Mouse (Mus musculus): ENCODE measurements around the gene AL732309.1.
A peak's percentile ranks its signal among the peaks of the same experiment; 100 is the strongest.

The AL732309.1 gene

DNA sequence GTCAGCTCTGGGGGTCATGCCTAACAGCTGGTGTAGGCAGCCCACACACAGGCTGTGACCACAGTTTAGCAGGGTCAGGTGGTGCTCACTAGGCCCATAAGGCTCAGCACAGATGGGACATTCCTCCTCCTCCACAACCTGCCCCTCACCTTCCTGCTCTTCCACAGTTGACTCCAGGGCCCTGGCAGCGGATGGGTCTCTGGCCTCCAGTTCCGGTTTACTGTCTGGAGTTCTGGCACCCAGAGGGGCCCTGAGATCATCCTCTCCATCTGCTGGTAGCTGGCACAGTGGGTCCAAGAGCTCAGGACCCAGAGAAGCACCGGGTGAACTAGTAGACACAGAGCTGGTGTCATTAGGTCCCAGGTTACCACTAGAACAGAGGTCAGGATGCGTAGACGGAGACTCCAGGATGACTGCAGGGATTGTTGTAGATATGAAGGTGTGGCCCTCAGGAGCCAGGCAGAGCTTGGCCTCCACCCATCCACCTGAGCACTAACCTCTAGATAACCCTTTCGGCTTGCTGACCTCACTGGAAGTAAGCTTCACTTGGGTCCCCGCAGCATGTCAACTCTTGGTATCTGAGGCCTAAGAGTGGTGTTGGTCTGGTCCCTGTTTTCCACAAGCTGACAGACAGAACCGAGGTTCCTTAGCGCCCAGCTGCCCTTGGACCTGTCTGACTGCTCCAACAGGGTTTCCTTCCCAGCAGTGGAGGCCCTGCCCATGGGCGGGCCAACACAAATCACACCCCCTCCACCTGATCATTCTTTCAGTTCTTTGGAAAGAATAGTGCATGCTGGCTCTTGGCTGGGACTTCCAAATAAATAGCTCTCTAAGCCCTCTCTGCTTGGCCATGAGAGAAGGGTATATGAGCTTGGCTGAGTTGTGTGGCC, at the start of gene AL732309.1:
TSS of gene AL732309.1 (minus strand) at position 681 of the 890 bp plus-strand sequence.
- no peak for DNase-seq (ENCODE audit: low spot score in 2 of 2)

DNA sequence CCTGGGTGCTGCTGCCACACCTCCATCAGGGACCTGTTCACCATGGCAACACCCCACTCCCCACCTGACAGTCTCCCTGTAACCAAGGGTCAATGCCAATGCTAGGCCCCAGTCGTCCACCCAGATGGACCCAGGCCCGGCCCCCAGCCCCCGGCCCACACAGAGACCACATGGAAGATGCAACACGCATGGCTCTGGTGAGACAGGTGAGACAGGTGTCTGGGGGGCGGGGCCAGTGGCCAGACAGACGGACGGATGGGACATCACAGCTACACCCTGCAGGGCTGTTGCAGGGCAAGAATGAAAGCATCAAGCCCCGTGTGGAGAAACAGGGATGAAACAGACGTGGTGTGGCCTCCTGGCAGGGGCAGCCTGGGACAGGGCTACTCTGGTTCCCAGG, 47.0 kb upstream of the AL732309.1 start:
- no peak for DNase-seq (ENCODE audit: low spot score in 2 of 2)

DNA sequence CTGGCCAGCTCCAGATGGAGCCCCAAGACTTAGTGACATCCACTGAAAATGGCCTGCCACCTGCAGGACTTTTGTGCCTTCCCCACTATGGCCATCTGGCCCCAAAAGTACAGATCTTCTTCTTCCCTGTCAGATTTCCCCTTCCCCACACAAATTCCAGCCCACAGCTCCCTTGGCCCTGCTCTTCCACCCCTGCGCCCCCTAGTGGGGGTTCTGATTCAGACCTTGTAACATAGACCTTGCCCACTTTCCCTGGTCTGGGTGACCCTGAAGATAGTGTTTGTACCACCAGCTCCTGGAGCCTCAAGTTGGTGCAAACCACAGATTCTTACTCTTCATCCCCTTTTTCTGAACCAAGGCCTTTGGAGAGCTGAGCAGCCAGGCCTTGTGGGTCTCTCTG, 46.2 kb upstream of the AL732309.1 start:
- peak in 1 of 2 experiments; percentile 86 for DNase-seq (ENCODE audit: low spot score in 2 of 2)

DNA sequence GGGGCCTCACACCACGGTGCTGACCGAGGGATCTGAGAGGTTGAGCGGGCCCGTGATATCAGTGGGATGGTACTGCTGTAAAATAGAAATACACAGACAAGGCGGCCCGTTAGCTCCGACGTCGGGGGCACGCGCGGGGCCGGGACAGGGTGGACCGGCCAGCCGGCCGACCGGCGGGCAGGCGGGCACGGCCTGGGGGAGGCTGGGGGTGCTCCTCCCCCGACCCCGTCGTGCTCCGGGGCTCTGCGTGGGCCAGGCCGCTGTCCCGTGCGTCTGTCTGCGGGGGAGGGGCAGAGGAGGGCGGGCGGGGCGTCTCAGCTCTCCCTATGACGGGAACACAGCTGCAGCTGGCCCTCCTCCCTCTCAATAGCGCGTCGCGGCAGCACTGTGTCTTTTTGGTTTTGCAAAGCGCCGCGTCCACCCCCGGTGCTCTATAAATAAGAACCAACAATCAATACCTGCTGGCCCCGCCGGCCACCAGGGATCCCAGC, 45.4 kb upstream of the AL732309.1 start:
- DNase-seq (ENCODE audit: low spot score in 2 of 2) = no peak

DNA sequence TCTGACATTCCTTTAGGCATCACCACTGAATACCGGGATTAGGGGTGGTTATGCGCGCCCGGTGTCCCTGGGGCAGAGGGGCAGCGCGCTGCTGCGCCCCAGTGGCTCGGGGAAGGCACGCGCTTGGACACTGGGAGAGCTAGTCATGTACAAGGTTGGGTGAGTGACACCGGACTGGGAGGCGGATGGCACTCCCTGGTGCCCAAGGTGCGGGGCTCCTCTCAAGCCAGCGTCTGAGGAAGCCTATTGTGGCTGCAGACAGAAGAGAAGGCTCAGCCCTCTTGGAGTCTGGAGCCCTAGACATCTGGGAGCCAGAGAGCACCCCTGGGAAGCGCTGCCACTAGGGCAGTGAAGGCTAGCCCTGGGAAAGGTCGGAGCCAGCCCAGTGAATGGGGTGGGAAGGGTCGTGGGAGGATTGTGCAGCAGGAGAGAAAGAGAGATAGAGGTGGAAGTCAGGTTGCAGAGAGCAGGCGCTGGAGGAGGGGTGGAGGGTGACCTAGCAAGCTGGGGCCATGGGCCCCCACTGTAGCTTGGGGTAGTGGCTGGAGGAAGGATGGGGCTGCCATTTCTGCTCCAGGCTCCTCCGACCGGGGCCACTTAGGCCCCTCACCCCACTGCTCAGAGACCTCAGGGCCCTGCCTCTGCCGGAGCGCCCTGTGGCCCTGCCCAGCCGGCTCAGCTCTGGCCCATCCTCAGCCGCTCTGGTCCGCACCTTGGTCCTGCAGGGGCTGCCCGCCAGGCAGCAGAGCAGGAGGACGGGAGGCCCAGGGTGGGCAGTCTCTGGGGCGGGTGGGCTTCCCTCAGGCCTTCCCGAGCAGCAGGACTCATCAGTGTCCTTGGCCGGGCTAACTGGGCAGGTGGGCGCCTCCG, 44.8 kb upstream of the AL732309.1 start:
- no peak for DNase-seq (ENCODE audit: low spot score in 2 of 2)

DNA sequence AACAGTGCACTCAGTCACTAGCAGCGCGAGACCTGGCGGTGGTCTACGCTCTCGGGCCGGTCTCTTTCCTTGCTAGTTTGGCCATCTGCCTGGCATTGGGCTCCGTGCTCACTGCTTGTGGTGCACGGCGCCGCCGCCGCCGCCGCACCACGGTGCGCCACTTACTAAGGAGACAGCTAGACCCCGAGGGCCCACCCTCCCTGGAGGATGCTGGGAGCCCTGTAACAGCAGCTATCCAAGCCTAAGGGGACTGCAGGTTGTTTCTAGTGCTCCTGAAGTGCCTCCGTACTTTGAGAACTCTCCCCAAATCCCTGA, 44.1 kb upstream of the AL732309.1 start:
- DNase-seq (ENCODE audit: low spot score in 2 of 2) = no peak

DNA sequence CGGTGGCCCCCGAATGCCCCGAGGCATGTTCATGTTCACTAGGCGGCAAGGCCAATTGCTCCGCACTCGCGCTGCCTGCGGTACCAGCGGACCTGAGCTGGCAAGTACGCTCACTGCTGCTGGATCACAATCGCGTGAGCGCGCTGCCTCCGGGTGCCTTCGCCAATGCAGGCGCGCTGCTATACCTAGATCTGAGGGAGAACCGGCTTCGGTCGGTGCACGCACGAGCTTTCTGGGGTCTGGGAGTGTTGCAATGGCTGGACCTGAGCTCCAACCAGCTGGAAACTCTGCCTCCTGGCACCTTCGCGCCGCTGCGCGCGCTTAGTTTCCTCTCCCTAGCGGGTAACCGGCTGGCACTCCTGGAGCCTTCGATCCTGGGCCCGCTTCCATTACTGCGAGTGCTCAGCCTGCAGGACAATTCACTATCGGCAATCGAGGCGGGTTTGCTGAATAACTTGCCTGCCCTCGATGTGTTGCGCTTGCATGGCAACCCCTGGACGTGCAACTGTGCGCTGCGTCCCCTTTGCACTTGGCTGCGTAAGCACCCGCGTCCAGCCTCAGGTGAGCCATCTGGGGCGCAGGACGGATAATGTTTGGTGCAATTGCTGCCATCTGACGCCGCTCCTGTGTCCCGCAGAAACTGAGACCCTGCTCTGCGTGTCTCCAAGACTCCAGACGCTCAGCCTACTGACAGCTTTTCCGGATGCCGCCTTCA, 43.6 kb upstream of the AL732309.1 start:
- no peak for DNase-seq (ENCODE audit: low spot score in 2 of 2)

DNA sequence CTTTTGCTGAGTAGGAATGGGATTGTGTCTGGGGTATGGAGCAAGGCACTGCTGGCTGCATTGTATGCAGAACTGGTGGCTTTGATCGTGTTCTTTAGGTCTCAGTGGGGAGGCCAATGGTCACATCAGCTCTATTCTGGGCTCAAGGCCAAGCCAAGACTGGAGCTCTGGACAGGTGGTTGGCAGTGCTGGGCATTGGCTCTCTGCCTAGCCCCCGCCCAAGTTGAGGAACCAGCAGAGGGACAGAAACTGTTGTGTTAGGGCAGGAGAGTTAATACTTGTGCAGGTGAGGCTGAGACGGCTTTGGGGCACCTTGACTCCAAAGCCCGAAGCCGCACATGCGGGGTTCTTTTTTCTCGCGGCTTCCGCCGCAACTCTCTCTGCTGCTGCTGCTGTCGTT, 43.0 kb upstream of the AL732309.1 start, which contains the start of gene Lrrc26:
TSS of gene Lrrc26 (plus strand) at position 265 of the 400 bp plus-strand sequence.
- DNase-seq (ENCODE audit: low spot score in 2 of 2) = no peak

DNA sequence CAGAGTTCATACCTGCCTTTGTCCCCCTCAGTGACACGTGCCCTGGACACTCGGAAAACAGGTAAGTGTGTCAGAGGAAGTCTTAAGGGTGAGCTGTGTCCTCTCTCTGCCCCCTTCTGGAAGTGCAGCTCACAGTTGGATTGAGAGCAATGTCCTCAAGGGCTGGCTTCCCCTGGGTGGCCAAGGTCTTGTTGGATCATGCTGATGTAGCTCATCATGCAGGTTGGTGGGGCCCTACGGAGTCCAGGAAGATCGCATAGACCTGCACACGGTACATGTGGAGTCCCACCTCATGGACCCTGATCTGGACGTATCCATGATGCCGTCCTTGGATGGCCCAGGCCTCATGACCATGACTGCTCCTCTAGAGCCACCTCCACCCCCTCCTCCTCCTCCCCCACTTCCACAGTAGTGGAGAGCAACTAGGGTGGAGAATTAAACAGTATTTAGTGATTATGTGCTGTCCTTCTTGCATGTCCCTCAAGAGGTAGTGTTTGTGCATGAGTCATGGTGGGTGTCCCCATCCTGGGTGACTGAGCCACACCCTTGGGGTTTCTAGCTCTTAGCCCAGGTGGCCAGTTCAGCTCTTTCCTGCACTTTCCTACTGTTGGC, 42.2 kb upstream of the AL732309.1 start:
- no peak for DNase-seq (ENCODE audit: low spot score in 2 of 2)

DNA sequence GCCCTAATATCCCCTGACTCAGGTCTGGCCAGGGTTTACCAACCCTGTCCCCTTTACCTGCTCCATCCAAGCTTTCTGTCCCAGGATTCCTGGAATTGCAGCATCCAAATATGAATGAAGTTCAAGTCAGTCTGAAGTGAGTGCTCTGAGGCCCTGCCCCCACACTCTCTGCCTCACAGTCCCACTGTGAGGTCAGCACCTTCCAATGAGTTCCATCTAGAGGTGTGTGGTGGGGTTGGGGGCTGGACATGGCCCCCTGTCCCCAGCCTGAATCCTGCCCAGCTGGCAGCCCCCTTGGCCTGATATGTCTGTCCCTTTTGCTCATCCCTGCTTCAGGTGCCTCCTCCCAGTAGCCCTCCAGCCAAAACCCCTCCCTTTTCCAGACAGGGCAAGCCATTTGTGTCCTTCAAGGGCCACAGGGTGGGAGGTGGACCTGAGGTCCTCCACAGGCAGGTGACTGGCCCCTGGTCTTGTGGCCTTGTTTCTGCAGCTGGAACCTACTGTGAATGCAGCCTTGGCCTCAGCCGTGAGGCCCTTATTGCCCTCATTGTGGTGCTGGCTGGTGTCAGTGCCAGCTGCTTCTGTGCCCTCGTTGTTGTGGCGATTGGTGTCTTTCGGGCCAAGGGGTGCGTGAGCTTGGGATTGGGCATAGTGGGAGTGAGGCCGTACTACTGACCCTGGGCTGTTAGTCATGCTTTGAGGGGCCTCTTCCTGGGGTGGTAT, 41.4 kb upstream of the AL732309.1 start, which contains the start of gene Tmem210:
TSS of gene Tmem210 (plus strand) at position 219 of the 723 bp plus-strand sequence.
- DNase-seq (ENCODE audit: low spot score in 2 of 2) = no peak

DNA sequence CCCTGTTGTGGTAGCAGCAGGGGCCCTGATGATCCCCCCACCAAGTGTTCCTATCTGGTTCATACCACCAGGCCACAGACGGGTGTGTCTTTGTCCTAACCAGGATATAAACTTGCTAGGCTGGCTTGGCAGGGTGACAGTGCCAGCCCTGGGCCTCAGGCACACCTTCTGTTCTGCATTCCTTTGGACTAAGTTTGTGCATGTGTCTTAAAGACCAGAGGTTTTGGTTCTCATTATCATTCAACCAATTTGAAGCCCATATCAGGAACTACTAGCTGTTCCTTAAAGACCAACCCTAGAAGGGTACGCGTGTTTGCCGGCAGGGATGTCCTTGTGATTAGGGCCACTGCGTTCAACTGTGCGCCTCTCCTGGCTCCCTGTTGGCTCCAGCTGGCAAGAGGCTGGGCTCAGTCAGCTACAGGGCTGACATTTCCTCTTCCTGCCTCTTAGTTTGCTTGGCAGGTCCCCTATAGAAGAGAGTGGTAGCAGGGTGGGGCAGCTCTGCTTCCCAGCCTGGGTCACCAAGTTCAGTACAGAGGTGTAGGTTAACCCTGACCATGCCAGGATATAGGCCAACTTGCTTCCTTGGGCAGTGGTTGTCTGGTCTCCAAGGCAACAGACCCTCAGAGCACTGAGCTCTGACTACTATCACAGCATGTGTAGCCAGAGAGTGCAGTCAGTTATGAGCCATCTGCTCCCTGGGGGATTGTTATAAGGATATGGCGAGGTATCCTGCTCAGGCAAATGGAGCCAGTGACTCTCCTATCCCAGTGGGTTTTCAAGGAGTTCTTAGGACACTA, 40.4 kb upstream of the AL732309.1 start:
- DNase-seq (ENCODE audit: low spot score in 2 of 2) = no peak

DNA sequence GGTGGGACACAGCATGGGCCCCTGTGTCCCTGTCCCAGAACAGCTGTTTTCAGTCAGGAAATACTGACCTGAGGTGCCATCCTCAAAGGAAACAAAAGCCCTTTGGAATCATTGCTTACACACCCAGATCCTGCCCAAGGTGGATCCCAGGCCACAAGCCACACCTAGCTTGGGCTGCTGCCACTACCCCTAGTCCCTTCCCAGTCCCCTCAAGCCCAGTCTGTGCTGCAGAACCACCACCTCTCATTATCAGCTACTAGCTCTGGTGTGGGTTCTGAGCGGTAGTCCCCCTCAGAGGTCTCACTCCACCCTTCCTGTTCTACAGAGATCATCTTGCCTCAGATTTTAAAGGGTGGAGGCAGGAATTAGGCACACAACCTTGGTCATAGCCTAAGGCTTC, 39.7 kb upstream of the AL732309.1 start:
- no peak for DNase-seq (ENCODE audit: low spot score in 2 of 2)

DNA sequence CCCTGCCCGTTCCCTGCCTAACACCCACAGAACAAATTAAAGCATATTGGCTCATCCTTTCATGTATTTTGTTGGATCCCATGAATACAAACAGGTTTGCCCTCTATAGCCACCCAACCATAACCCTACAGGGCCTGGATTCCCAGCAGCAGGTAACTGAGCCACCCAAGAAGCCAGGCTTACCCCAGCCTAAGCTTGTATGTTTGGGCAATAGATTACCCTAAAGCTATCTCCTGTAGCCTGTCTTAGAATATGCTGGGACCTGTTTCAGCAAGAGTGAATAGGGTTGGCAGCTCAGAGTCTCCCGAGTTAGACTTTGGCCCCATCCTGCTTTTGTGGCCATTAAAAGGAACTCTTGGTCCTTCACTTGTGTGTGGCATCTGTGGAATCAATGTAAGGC, 38.9 kb upstream of the AL732309.1 start:
- no peak for DNase-seq (ENCODE audit: low spot score in 2 of 2)

DNA sequence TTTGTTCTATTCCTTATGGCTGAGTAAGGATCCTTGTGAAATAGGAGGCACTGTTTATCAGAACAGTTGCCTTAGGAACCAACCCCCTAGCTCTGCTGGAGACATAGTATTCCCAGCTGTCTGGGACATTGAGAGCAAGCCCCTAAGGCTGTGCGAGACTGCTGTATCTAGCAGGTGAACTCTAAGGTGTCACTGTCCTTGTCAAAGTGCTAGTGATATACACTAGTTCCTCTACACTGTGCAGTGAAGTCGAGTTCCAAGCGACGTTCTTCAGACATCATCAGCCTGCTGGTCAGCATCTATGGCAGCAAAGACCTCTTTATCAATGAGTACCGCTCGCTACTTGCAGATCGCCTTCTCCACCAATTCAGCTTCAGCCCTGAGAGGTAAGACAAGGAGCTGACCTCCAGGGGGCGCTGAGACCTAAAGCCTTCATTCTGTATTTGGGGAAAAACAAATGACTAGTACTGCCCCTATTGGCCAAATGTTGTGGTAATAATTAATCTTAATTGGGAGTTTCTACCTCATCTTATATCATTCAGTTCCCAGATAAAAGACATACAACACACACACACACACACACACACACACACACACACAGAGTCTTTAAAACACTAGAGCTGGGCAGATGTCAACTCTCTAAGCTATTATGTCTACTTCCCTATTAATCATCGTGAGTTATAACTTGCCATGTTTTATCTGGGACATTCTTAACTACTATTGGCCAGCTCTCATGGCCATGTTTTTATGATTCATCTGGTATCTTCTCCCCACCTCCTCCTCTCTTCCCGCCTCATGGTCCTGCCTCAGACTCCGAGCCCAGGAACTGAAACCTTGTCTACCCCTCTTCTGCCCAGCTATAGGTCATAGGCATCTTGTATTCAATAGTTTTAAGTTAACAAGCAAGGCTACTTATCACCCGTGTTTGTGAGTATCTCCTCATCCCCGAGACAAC, 32.5 kb upstream of the AL732309.1 start:
- peak; percentile 66 to 86 for DNase-seq (ENCODE audit: low spot score in 2 of 2)

DNA sequence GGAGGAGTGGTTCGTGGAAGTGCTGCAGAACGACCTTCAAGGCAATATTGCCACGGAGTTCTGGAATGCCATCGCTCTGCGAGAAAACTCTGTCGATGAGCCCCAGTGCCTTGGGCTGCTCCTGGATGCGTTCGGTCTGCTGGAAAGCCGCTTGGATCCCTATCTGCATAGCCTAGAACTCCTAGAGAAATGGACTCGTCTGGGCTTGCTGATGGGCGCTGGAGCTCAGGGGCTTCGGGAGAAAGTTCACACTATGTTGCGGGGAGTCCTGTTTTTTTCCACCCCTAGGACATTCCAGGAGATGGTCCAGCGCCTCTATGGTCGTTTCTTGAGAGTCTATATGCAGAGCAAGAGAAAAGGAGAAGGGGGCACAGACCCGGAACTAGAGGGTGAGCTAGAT, 26.3 kb upstream of the AL732309.1 start:
- DNase-seq (ENCODE audit: low spot score in 2 of 2) = no peak

DNA sequence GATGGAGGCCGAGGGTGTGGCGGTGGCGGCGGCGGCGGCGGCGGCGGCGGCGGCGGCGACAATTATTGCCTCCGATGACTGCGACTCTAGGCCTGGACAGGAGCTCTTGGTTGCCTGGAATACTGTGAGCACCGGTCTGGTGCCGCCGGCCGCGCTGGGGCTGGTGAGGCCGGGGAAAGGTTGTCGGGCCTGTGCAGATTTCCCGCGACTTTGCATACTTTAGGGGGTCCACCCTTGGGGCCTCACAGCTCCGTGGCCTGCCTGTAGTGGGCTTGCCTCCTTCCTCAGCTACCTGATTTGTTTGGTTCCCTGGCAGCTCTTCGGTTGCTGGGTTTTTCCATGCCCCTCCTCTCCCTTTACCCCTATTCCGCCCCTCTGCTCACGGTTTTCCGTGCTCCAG, 25.9 kb upstream of the AL732309.1 start:
- no peak for DNase-seq (ENCODE audit: low spot score in 2 of 2)

DNA sequence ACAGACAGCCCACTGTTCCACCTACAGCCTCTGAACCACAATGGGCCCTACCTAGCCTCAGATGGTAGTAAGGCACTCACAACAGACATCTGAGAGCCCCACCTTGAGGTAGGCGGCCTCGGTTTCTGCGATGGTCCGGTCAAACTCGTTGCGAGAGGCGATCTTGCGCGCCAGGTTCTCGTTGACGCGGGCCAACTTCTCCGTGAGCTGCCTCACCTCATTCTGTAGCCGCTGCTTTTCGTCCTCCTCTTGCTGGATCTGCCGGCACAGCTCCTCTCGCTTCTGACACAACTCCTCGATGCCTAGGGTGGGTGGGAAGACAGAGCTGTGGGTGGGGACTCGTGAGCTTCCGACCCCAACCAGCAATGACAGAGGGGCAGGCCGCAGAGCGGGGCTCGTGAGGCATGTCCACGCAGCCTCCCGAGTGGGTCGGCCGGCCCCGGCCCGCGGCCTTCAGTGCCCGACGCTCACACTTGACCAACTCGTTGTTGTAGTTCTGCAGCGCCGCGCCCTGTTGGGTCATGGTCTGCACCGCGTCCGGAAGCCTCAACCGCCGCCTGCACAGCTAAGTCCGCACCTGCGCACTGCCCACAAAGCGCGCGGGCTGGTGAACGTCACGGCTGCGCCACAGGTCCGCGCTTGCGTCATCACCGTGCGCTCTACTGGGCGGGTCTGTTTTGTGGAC, 25.3 kb upstream of the AL732309.1 start, which contains the start of the genes Ssna1 and Anapc2:
TSS of gene Ssna1 (minus strand) at position 612 of the 685 bp plus-strand sequence.
TSS of gene Anapc2 (plus strand) at position 652 of the 685 bp plus-strand sequence.
- peak; percentile 95 to 98 for DNase-seq (ENCODE audit: low spot score in 2 of 2)

DNA sequence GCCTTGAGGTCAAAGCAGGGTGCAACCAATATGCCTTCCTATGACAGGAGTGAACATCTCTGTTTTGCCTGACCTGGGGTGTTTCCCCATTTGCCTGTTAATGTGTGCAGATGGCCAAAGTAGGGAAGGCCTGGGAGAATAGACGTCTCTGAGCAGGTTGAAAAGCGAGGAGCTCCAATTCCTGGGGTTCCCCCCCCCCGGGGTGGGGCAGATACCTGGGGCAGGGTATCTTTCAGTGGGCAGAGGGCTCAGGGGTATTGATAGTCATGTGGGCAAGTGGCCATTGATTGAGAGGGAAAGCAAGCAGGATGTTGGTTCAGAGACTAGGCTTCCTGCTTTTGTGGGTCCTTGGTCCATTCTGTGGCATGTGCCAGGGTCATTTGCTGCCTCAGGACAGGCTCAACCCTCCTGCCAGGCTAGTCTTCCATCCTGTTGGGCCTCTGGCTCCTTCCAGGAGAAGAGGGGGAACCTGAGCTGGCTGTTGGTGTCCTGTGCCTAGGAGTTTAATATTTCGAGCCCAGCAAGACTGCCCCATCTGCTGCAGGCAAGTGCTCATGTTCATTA, 21.2 kb upstream of the AL732309.1 start:
- no peak for DNase-seq (ENCODE audit: low spot score in 2 of 2)

Data from urinary bladder, postnatal 4 days (tissue).